Mouse (Mus musculus) ES-Bruce4 (cell line): ENCODE results near the gene Tmem47. TPM values are rescaled to one million over a fixed set of nuclear protein-coding genes. Genes with fewer than 3 reads are reported as not detected.

ENCODE experiments used
- H3K27ac ChIP-seq: 2 replicates; pipeline ENCODE4 v1.5.1; 2012; ENCODE audit warnings: low read length, inconsistent platforms; ENCODE audit not compliant: insufficient read depth
- H3K27me3 ChIP-seq: 2 replicates; pipeline ENCODE4 v1.6.1; 2012; ENCODE audit warnings: mild to moderate bottlenecking, low read length, inconsistent platforms; ENCODE audit not compliant: control insufficient read depth, poor library complexity, insufficient read depth, severe bottlenecking
- H3K36me3 ChIP-seq: 2 replicates; pipeline ENCODE4 v1.6.1; 2012; ENCODE audit warnings: inconsistent platforms, mild to moderate bottlenecking, low read length, moderate library complexity; ENCODE audit not compliant: control insufficient read depth, poor library complexity, insufficient read depth, severe bottlenecking
- H3K4me1 ChIP-seq: one replicate; pipeline ENCODE4 v1.8.1; 2011; ENCODE audit warnings: low read length; ENCODE audit not compliant: control insufficient read depth, insufficient read depth
- H3K4me3 ChIP-seq: 2 replicates; pipeline ENCODE4 v1.5.1; 2011; ENCODE audit warnings: low read depth, mild to moderate bottlenecking, low read length
- H3K9ac ChIP-seq: 2 replicates; pipeline ENCODE4 v1.6.1; 2012; ENCODE audit warnings: low read depth, mild to moderate bottlenecking, inconsistent platforms; ENCODE audit not compliant: poor library complexity, severe bottlenecking
- H3K9me3 ChIP-seq: replicated peaks from 2 replicates; pipeline ENCODE4 v1.6.1; 2012; ENCODE audit warnings: mild to moderate bottlenecking, low read length, inconsistent platforms; ENCODE audit not compliant: control insufficient read depth, poor library complexity, insufficient read depth, severe bottlenecking
- CTCF ChIP-seq: IDR thresholded peaks from one replicate; pipeline ENCODE4 v1.8.1; 2011; ENCODE audit warnings: low read depth, low read length
- EP300 ChIP-seq: IDR thresholded peaks from 2 replicates; pipeline ENCODE4 v1.6.1; 2011; ENCODE audit warnings: low read depth, low read length; ENCODE audit not compliant: insufficient read depth
- POLR2A ChIP-seq: IDR thresholded peaks from one replicate; pipeline ENCODE4 v1.8.1; 2011; ENCODE audit warnings: low read length; ENCODE audit not compliant: insufficient read depth
- polyA plus RNA-seq: library from polyadenylated mRNA; stranded (reverse); fragments of >200 nt; gene quantifications from 2 replicates; pipeline ENCODE4 v1.2.4, GENCODE M21; 2011; ENCODE audit warnings: low read depth; ENCODE audit not compliant: missing spikeins, insufficient read depth, insufficient read length

Tmem47 gene
- polyA plus RNA-seq, 1 experiment: 39.7 TPM

GRCm38 (mm10) chrX:81080996-81081395 lies 10.5 kb downstream of the Tmem47 start:
- no peak overlapping the region for H3K4me3 ChIP-seq
- no peaks in the 10 kb centered on the region for H3K9me3 ChIP-seq
- no peak overlapping the region for H3K9ac ChIP-seq
- H3K27ac ChIP-seq: no peak overlapping the region
- H3K4me1 ChIP-seq: no peaks in the 10 kb centered on the region
- no peaks in the 10 kb centered on the region for H3K27me3 ChIP-seq
- no peak for TF ChIP-seq CTCF
- TF ChIP-seq POLR2A: no peak
- TF ChIP-seq EP300: no peak
- H3K36me3 ChIP-seq: no peaks in the 10 kb centered on the region

- Histone ChIP-seq H3K4me1 (no peaks in the 10 kb centered on the region), H3K4me3 (no peak overlapping the region), H3K9ac (no peak overlapping the region), H3K27ac (no peak overlapping the region), H3K27me3 (no peaks in the 10 kb centered on the region), H3K9me3 (no peaks in the 10 kb centered on the region), H3K36me3 (no peaks in the 10 kb centered on the region)
- no peak for TF ChIP-seq POLR2A
- no peak for TF ChIP-seq CTCF
- no peak for TF ChIP-seq EP300
These were observed 14.7 kb downstream of the Tmem47 start for GRCm38 (mm10) chrX:81085025-81085752.

- H3K4me3 ChIP-seq: no peak overlapping the region
- no peaks in the 10 kb centered on the region for H3K4me1 ChIP-seq
- TF ChIP-seq EP300 (no peak), CTCF (no peak), POLR2A (no peak)
- peak overlapping the region; percentile 56; the same call in 1 of the 2 replicates for H3K27ac ChIP-seq
- no peak overlapping the region for H3K9ac ChIP-seq
- no peaks in the 10 kb centered on the region for H3K27me3 ChIP-seq
- H3K36me3 ChIP-seq: no peaks in the 10 kb centered on the region
- no peaks in the 10 kb centered on the region; the same call in none of the 2 replicates for H3K9me3 ChIP-seq
These were observed 76.9 kb downstream of the Tmem47 start for GRCm38 (mm10) chrX:81147416-81147815.
